Mouse (Mus musculus): ENCODE results near the gene Ear6. TPM values are rescaled to one million over a fixed set of nuclear protein-coding genes. Genes with fewer than 3 reads are reported as not detected.

The Ear6 gene
- total RNA-seq, 2 experiments from 2014 or later, result not detected

DNA sequence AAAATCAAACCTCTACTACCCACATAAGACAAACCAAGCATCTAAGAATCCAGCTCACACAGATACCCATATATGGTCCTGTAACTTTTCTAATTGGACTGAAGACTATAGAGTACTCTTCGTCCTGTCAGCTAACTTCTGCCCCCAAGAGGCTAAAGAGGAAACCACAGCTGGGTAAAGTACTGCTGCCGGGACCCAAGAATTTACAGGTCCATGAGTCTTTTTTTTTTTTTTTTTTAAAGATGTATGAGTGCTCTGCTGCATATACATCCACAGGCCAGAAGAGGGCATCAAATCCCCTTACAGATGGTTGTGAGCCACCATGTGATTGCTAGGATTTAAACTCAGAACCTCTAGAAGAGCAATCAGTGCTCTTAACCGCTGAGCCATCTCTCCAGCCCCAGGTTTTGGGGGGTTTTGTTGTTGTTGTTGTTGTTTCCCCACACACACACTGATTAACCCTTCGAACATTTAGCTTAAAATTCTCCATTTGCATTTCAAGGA is 30.1 kb downstream of the Ear6 start:
- H3K27ac ChIP-seq, result 0 out of 2 replicates have a peak overlapping the region, but pooled peaks have one; percentile 59
- peak; percentile 52 to 55 for DNase-seq (ENCODE audit: low spot score in 2 of 2)
- TF ChIP-seq CTCF (conservative IDR thresholded peaks at IDR 0.05), result peak; percentile 81
- H3K4me3 ChIP-seq, result peak overlapping the region; percentile 69

DNA sequence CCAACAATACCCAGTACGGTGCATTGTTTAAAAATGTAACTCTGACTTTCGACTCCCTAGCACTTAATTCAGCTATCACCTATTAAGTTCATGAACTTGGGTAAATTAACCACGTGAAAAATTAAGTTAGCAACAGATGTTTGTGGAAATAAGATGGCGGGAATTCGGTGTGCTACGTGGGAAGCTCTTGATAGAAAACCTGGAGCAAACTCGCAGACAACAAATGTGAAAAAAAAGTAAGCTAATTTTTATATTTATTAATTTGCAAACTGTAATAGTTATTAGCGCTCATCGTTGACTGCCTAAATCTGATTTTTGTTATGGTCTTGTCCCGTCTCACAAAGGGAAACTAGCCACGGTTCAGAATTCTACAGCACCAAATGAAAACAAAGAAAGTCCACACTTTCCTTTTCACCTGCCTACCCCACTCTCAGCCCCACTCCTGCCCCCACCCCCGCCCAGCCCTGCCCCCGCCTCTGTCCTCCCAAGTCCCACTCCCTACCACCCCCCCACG is 30.6 kb downstream of the Ear6 start:
- H3K27ac ChIP-seq, result peak overlapping the region; percentile 59; the same call in 1 of the 2 replicates
- TF ChIP-seq CTCF (conservative IDR thresholded peaks at IDR 0.05), result no peak
- H3K4me3 ChIP-seq, result peak overlapping the region; percentile 69
- DNase-seq (ENCODE audit: low spot score in 2 of 2), result no peak

DNA sequence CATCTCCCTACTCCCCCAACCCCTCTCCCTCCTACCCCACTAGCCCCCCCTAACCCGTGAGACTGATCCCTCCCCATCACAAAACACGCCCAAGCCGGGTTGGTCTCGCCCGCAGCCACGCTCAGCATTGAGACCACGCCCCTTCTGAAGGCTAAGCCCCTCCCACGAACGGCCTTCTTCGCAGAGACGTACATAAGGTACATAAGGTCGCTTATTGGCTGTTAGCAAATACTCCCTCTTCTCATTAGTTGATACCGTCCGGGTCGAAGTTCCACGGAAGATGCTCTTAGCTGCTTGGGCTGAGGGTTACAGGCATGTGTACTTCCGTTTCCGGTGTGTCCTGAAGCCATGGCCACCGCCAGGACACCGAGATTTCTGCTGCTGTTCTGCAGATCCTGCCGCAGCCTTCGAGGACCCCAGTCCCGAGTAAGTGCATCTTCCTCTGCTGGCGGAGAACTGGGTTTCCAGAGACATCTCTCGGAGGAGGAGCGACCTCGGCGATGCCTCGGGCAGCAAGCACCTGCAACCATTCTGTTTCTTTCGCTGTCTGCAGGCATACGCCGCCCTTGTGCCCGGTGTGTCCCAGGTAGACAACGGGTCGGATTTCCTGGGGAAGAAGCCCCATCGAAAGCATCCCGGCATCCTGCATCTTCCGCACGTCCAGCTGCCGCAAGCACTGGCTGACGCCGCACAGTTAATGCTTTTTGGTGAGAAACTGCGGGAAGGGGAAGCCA is 31.3 kb downstream of the Ear6 start, which contains the start of gene Mettl17:
Gene Mettl17 (plus strand): TSS at position 245 of the 734 bp plus-strand sequence.
- Histone ChIP-seq H3K27ac (peak within 1 kb of the TSS; percentile 79), H3K4me3 (peak within 1 kb of the TSS; percentile 69)
- TF ChIP-seq CTCF (conservative IDR thresholded peaks at IDR 0.05), result peak; percentile 44
- peak; percentile 89 to 95 for DNase-seq (ENCODE audit: low spot score in 2 of 2)

DNA sequence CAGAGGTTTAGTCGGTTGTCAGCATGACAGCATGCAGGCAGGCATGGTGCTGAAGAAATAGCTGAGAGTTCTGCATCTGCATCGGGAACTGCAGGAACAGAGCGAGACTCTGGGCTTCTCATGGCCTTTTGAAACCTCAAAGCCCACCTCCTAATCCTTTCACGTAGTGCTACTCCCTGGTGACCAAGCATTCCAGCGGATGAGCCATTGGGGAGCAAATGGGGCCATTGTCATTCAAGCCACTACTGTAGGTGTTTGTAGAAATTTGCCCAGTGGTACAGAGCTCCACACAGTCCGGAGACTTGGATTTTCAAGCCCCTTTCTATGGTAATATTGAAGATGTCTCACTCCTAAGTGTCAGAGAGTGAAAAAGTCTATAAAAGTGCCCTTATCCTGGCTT is 32.6 kb downstream of the Ear6 start:
- DNase-seq (ENCODE audit: low spot score in 2 of 2), result no peak
- H3K4me3 ChIP-seq, result peak overlapping the region; percentile 69
- H3K27ac ChIP-seq, result no peak overlapping the region
- TF ChIP-seq CTCF (conservative IDR thresholded peaks at IDR 0.05), result no peak

DNA sequence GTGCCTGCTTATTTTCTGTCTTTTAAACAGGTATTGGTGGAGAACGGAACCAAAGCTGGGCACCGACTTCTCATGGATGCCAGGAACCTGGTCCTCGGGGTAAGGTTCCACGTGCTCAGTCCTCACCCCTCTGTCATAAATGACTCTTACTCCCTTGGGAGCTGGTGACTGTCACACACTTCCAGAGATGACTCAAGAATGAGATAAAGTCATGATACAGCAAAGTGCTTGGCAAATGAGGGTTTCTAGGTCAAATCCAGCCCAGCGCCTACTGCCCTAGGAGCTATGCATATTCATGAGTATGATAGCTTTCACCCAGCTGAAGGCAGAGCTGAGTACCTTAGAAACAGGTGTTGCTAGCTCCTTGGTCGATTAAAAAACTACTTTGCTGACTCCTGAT is 36.3 kb downstream of the Ear6 start:
- no peak for DNase-seq (ENCODE audit: low spot score in 2 of 2)
- TF ChIP-seq CTCF (conservative IDR thresholded peaks at IDR 0.05), result no peak
- no peak overlapping the region for H3K4me3 ChIP-seq
- H3K27ac ChIP-seq, result no peak overlapping the region

DNA sequence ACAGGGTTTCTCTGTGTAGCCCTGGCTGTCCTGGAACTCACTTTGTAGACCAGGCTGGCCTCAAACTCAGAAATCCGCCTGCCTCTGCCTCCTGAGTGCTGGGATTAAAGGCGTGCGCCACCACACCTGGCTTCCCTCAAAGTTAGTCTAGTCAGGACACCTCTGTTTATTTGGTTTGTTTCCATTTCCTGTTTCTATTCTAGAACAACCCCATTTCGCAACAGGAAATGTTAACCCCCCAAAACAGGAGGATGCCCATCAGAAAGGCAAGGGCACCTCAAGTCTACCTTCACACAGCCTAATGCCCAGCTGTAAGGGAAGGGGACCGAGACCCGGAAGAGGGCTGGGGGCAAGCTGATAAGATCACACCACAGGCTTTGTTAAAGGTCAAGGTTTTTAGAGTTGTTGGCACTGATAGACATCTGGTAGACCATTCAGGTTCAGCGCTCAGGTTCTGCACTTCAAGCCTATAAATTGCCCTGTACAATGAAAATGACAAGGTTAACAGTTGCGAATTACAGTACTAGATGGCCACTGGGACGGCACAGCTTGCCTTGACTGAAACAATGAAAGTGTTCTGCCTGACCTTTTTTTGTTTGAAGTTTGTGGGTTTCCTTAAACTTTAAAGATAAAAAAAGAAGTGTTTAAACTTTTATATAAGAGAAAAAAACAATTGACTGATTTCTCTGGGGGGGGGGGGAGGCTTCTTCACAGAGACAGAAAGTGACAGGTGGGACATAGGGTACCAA is 38.9 kb downstream of the Ear6 start, which contains the start of gene Slc39a2:
Gene Slc39a2 (plus strand): TSS at position 699 of the 749 bp plus-strand sequence.
- no peak for DNase-seq (ENCODE audit: low spot score in 2 of 2)
- H3K27ac ChIP-seq, result no peak within 1 kb of the TSS
- no peak within 1 kb of the TSS for H3K4me3 ChIP-seq
- no peak for TF ChIP-seq CTCF (conservative IDR thresholded peaks at IDR 0.05)

DNA sequence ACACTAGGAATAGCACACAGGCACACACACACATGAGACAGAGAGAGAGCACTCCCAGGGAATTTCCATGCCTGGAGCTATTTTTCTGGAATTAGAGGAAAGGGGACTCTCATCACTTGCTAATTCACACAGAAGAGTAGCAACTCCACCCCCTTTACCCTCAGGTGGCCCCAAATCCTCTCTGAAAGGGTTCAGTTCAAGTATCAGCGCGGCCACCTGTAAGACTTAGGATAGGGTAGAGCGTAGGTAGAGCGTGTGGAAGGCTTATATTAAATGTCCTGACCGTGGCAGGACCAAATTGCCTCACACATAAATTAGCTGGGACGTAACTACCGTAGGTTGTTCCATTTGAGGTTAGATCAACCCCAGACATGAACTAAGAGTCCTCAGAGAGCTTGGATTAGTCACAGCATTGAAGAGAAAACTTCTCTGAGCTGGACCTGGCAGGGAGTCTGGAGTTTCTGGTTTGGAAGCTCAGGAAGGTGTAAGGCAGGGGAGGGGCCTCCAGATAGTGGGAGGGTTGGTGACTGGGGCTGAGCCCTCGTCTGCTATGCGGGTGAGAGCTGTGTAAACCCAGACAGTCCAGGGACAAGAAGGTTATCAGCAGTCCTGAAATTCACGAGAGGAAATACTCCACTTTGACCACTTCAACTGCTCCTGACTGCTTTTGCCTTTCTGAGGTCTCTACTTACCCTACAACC is 39.7 kb downstream of the Ear6 start:
- Histone ChIP-seq H3K4me3 (no peak overlapping the region), H3K27ac (no peak overlapping the region)
- DNase-seq (ENCODE audit: low spot score in 2 of 2), result no peak
- TF ChIP-seq CTCF (conservative IDR thresholded peaks at IDR 0.05), result no peak

DNA sequence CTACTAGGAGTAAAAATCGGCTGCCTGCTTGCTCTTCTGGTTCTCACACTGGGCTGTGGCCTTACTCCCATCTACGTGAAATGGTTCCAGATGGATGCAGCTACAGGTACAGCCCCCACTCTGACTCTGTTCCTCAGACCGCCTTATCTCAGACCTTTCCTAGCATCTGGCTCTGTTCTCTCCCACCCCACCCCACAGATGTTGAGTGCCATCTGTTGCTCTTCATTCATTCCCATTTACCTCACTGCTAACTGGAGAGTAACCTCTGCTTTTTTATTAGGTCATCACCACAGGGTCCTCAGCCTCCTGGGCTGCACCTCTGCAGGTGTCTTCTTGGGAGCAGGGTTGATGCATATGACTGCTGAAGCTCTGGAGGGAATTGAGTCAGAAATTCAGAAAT is 40.3 kb downstream of the Ear6 start:
- no peak overlapping the region for H3K4me3 ChIP-seq
- H3K27ac ChIP-seq, result no peak overlapping the region
- no peak for TF ChIP-seq CTCF (conservative IDR thresholded peaks at IDR 0.05)
- no peak for DNase-seq (ENCODE audit: low spot score in 2 of 2)

DNA sequence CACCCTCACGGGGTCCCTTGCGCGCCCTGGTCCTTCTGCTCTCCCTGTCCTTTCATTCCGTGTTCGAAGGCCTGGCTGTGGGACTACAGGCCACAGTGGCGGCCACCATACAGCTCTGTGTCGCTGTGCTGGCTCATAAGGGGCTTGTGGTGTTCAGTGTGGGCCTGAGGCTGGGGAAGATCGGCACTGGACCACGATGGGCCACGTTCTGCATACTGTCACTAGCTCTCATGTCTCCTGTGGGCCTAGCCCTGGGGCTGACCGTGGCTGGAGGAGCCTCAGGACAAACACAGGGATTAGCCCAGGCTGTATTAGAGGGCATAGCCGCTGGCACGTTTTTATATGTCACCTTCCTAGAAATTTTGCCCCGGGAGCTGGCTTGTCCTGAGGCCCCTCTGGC is 41.6 kb downstream of the Ear6 start:
- no peak for DNase-seq (ENCODE audit: low spot score in 2 of 2)
- no peak overlapping the region for H3K27ac ChIP-seq
- no peak overlapping the region for H3K4me3 ChIP-seq
- no peak for TF ChIP-seq CTCF (conservative IDR thresholded peaks at IDR 0.05)

DNA sequence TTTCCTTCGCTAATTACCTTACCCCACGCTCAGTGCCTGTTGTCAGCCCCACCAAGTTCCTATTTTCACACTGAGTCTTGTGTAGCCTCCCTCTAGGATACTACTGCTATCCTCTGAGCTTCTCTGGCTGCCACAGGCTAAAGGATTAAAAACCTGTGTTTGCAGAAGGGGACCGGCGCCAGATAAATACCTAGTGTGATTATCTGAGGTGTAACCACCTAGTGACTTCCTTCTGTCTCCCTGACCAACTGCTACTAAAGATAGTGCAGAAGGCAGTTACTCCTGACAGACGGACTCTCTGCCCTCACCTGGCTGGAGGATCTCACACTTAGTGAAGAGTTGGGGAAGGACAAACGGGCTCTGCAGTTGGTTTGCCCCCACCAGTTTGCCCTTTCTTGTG is 42.5 kb downstream of the Ear6 start:
- no peak for DNase-seq (ENCODE audit: low spot score in 2 of 2)
- Histone ChIP-seq H3K4me3 (no peak overlapping the region), H3K27ac (no peak overlapping the region)
- no peak for TF ChIP-seq CTCF (conservative IDR thresholded peaks at IDR 0.05)

DNA sequence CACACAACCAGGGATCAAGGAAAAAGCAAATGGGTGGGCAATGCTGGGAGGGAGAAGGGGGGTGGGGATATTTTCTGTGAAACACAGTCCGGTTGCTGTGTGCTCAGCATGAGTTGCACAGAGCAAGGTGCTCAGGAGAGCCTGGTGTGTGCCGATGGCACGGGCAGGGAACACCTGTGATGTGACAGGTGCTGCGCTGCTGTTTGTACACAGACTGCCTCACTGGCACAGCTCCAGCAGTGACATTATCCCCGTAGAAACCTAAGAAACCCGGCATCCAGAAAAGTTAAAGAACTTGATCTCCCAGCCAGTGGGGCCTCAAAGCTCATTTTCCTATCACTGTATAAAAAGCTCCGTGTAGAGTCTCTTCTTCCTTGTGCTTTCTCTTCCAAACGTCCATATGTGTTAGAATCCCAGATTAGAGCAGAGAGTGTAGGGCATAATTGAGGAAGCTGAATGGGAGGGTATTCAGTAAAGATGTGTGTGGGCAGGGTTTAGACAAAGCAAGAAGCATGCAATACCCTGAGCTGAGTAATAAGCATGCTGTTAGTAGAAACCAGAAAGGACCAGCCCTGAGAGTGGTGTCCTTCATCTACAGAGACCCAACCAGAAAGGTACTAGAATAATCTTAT is 43.2 kb downstream of the Ear6 start:
- no peak for DNase-seq (ENCODE audit: low spot score in 2 of 2)
- no peak for TF ChIP-seq CTCF (conservative IDR thresholded peaks at IDR 0.05)
- no peak overlapping the region for H3K4me3 ChIP-seq
- H3K27ac ChIP-seq, result no peak overlapping the region

DNA sequence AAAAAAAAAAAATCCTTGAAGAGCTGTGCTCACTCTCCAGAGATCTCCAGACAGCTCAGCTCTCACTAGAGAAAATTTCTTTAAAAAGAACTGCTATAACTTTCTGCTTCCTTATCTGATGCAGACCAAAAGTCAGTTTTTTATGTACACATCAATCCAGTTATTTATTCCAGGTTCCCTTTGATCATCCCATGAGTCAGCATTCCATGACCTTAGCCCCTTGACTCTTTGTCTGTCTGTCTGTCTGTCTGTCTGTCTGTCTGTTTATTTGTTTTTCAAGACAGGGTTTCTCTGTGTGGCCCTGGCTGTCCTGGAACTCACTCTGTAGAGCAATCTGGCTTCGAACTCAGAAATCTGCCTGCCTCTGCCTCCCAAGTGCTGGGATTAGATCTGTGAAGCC is 45.9 kb downstream of the Ear6 start:
- no peak overlapping the region for H3K27ac ChIP-seq
- no peak for TF ChIP-seq CTCF (conservative IDR thresholded peaks at IDR 0.05)
- no peak overlapping the region for H3K4me3 ChIP-seq
- DNase-seq (ENCODE audit: low spot score in 2 of 2), result no peak

All from layer of hippocampus, adult 2 months (tissue).